Mouse (Mus musculus) forebrain, postnatal 0 days (tissue): ENCODE measurements around the gene Cdc20b. TPM values are rescaled to one million over a fixed set of nuclear protein-coding genes. Genes with fewer than 3 reads are reported as not detected.
A peak's percentile ranks its signal among the peaks of the same experiment; 100 is the strongest.

ENCODE experiments used
- ATAC-seq: fragments of 200-750 bp; cut with Nextera tagmentation; 2 replicates; pipeline ENCODE4 v1.8.0; 2017; ENCODE audit warnings: mild to moderate bottlenecking, moderate library complexity
- DNase-seq: peaks from one replicate; pipeline ENCODE4 v3.0.0-alpha.2; 2015
- H3K27ac ChIP-seq: fragments of 300-500 bp; sonication (generic); 2 replicates; pipeline ENCODE4 v1.5.1; 2014; ENCODE audit warnings: low read depth, mild to moderate bottlenecking, antibody characterized with exemption, low read length, moderate library complexity, mixed read lengths
- H3K27me3 ChIP-seq: fragments of 300-500 bp; sonication (generic); 2 replicates; pipeline ENCODE4 v1.6.1; 2014; ENCODE audit warnings: mild to moderate bottlenecking, low read length, mixed read lengths; ENCODE audit not compliant: insufficient read depth
- H3K36me3 ChIP-seq: fragments of 300-500 bp; sonication (generic); 2 replicates; pipeline ENCODE4 v1.6.1; 2014; ENCODE audit warnings: mild to moderate bottlenecking, moderate library complexity; ENCODE audit not compliant: insufficient read depth
- H3K4me1 ChIP-seq: fragments of 300-500 bp; sonication (generic); 2 replicates; pipeline ENCODE4 v1.6.1; 2014; ENCODE audit warnings: antibody characterized with exemption; ENCODE audit not compliant: insufficient read depth
- H3K4me2 ChIP-seq: fragments of 300-500 bp; sonication (generic); 2 replicates; pipeline ENCODE4 v1.6.1; 2014; ENCODE audit warnings: low read depth, mild to moderate bottlenecking, moderate library complexity
- H3K4me3 ChIP-seq: fragments of 300-500 bp; sonication (generic); 2 replicates; pipeline ENCODE4 v1.5.1; 2014; ENCODE audit warnings: low read depth, low read length, mixed read lengths
- H3K9ac ChIP-seq: fragments of 300-500 bp; sonication (generic); 2 replicates; pipeline ENCODE4 v1.6.1; 2014; ENCODE audit warnings: mild to moderate bottlenecking
- H3K9me3 ChIP-seq: fragments of 300-500 bp; sonication (generic); 2 replicates; pipeline ENCODE4 v1.6.1; 2016; ENCODE audit warnings: low read length
- CTCF ChIP-seq: sonication (generic); IDR thresholded peaks from 2 replicates; pipeline ENCODE4 v1.5.1; 2016; ENCODE audit warnings: antibody characterized with exemption, control low read depth, low read depth
- WGBS: fragments of 180-500 bp; shearing (Covaris S2); extraction: QIAGEN DNeasy Blood & Tissue Kit; methylation state at CpG from one replicate; pipeline ENCODE4 v1.1.7; 2014; 5-methylcytosine and 5-hydroxymethylcytosine counted together
- polyA plus RNA-seq: library from polyadenylated mRNA; unstranded; fragments of >200 nt; fragmentation: Nextera tagmentation; extraction: Ambion mirVana; gene quantifications from 2 replicates; pipeline ENCODE4 v1.2.1, GENCODE M21; 2015
- total RNA-seq: library from RNA; depleted of rRNA; stranded (reverse); fragments of >200 nt; gene quantifications from 2 replicates; pipeline ENCODE4 v1.2.3, GENCODE M21; 2014

The Cdc20b gene
- total and polyA plus RNA-seq, 2 experiments from 2014 or later: 0.97 to 1.0 TPM

DNA sequence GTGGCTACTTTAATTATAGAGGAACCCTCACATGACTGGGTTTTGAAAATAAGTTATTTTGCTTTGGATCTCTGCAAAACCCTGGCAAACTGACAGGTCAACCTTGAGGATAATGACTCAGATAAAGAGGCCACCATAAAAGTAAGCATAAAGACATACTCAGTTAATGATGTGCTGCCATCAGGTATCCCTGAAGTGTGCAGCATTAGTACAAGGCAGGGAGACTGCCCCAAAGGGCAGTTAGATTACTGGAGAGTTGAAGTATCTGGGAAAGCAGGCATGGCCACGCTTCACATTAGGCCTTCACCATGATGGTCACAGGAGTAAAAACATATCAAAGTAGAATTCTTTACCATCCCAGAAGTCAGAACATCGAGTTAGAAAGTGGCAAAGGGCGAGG lies 10.0 kb downstream of the Cdc20b start:
- TF ChIP-seq CTCF: no peak
- Histone ChIP-seq H3K4me1 (no peaks in the 10 kb centered on the region; the same call in 1 of the 2 replicates), H3K9ac (no peak overlapping the region), H3K27me3 (no peaks in the 10 kb centered on the region), H3K36me3 (no peaks in the 10 kb centered on the region), H3K27ac (no peak overlapping the region), H3K4me3 (0 out of 2 replicates have a peak overlapping the region, but pooled peaks have one; percentile 38), H3K9me3 (no peaks in the 10 kb centered on the region), H3K4me2 (peak overlapping the region; percentile 55; the same call in 1 of the 2 replicates)
- no peak for DNase-seq
- 70% methylated on average over 3 of the region's 3 CpGs for WGBS
- no peak for ATAC-seq

DNA sequence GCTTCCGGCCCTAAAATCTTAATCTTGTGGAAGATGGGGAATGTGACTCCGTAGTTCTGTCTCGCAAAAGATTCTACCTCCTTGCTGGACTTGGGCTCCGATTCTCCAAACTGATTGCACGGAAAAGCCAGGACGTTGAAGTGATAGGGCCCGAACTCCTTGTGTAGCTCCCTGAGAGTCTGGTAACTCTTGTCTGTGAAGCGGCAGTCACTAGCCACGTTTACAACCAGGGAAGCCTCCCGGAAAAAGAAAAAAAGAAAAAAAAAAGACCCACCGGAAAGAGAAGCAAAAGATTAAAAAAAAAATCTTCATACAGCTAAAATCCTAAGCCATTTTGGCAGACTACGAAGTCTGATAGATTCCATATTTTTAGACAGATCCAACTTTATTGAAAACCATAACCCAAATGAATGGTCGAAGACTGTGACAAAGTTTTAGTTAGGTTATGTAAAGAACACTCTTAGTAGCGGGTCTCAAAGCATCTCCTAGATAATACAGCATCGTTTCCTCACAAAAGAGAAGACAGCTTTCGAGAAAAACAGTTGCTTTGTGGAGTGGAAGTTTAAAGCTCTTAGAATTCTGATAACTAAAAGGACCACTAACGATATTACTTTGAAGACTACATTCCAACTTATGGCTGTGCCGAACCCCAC lies 10.7 kb downstream of the Cdc20b start:
- H3K9me3 ChIP-seq: no peaks in the 10 kb centered on the region
- no peaks in the 10 kb centered on the region; the same call in 1 of the 2 replicates for H3K4me1 ChIP-seq
- no peaks in the 10 kb centered on the region for H3K27me3 ChIP-seq
- no peak for TF ChIP-seq CTCF
- DNase-seq (no peak), ATAC-seq (no peak)
- 16% methylated on average over 18 of the region's 18 CpGs for WGBS
- H3K27ac ChIP-seq: no peak overlapping the region
- peak overlapping the region; percentile 38 for H3K4me3 ChIP-seq
- H3K9ac ChIP-seq: peak overlapping the region; percentile 35
- peak overlapping the region; percentile 55 for H3K4me2 ChIP-seq
- H3K36me3 ChIP-seq: no peaks in the 10 kb centered on the region

GRCm38 (mm10) chr13:113046211-113046883 lies 11.4 kb downstream of the Cdc20b start, which contains the start of gene Gpx8:
Gpx8 (minus strand) TSS chr13:113046410.
- TF ChIP-seq CTCF: peak; percentile 72
- 3% methylated on average over 21 of the region's 21 CpGs for WGBS
- Histone ChIP-seq H3K4me3 (peak within 1 kb of the TSS; percentile 38), H3K27ac (no peak within 1 kb of the TSS), H3K4me1 (no peaks in the 10 kb centered on the region; the same call in 1 of the 2 replicates), H3K9ac (peak within 1 kb of the TSS; percentile 35), H3K9me3 (no peaks in the 10 kb centered on the region), H3K27me3 (no peaks in the 10 kb centered on the region), H3K4me2 (peak within 1 kb of the TSS; percentile 55), H3K36me3 (no peaks in the 10 kb centered on the region)
- peak; percentile 90 for ATAC-seq
- peak; percentile 81 for DNase-seq

DNA sequence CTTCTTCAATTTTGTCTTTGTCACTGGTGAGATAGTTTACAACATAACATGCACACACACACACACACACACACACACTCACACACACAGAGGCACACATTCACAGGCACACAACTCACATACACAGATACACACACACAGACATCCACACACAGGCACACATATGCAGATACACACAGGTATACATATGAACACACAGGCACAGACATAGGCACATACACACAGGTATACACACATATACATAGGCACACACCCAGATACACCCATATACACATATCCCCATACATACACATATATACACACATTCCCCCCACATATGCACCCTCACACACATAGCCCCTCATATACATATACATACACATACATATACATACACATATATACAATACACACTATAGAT lies 12.1 kb downstream of the Cdc20b start:
- Histone ChIP-seq H3K27ac (no peak overlapping the region), H3K9ac (0 out of 2 replicates have a peak overlapping the region, but pooled peaks have one; percentile 18), H3K36me3 (no peaks in the 10 kb centered on the region), H3K4me2 (peak overlapping the region; percentile 55), H3K9me3 (no peaks in the 10 kb centered on the region), H3K27me3 (no peaks in the 10 kb centered on the region), H3K4me3 (peak overlapping the region; percentile 38), H3K4me1 (no peaks in the 10 kb centered on the region; the same call in 1 of the 2 replicates)
- no peak for TF ChIP-seq CTCF
- DNase-seq (no peak), ATAC-seq (peak; percentile 50)

GRCm38 (mm10) chr13:113047647-113048046 lies 12.7 kb downstream of the Cdc20b start:
- Histone ChIP-seq H3K27me3 (no peaks in the 10 kb centered on the region), H3K9me3 (no peaks in the 10 kb centered on the region), H3K36me3 (no peaks in the 10 kb centered on the region), H3K4me2 (no peak overlapping the region), H3K9ac (no peak overlapping the region), H3K4me1 (no peaks in the 10 kb centered on the region; the same call in 1 of the 2 replicates), H3K4me3 (no peak overlapping the region), H3K27ac (no peak overlapping the region)
- ATAC-seq (no peak), DNase-seq (no peak)
- peak; percentile 30; the same call in 1 of the 2 replicates for TF ChIP-seq CTCF
- 65% methylated on average over 3 of the region's 3 CpGs for WGBS

GRCm38 (mm10) chr13:113054230-113054629 lies 19.3 kb downstream of the Cdc20b start:
- 95% methylated on average over 8 of the region's 8 CpGs for WGBS
- H3K4me2 ChIP-seq: no peak overlapping the region
- H3K9me3 ChIP-seq: no peaks in the 10 kb centered on the region
- no peak overlapping the region for H3K9ac ChIP-seq
- TF ChIP-seq CTCF: no peak
- H3K27me3 ChIP-seq: no peaks in the 10 kb centered on the region
- H3K4me1 ChIP-seq: no peaks in the 10 kb centered on the region
- ATAC-seq: no peak
- DNase-seq: no peak
- no peaks in the 10 kb centered on the region for H3K36me3 ChIP-seq
- H3K27ac ChIP-seq: no peak overlapping the region
- no peak overlapping the region for H3K4me3 ChIP-seq

GRCm38 (mm10) chr13:113055826-113056225 lies 20.9 kb downstream of the Cdc20b start:
- TF ChIP-seq CTCF: peak; percentile 57
- peak; percentile 20 for DNase-seq
- no peaks in the 10 kb centered on the region for H3K36me3 ChIP-seq
- ATAC-seq: peak; percentile 36; the same call in 1 of the 2 replicates
- H3K9me3 ChIP-seq: no peaks in the 10 kb centered on the region
- H3K4me3 ChIP-seq: no peak overlapping the region
- H3K9ac ChIP-seq: no peak overlapping the region
- no peak overlapping the region for H3K4me2 ChIP-seq
- no peaks in the 10 kb centered on the region for H3K4me1 ChIP-seq
- H3K27me3 ChIP-seq: no peaks in the 10 kb centered on the region
- 38% methylated on average over 8 of the region's 8 CpGs for WGBS
- H3K27ac ChIP-seq: no peak overlapping the region
